Mouse (Mus musculus) myocyte (in vitro differentiated cells): ENCODE measurements around the gene Stam2.

ENCODE experiments used
- E2F4 ChIP-seq: IDR thresholded peaks from one replicate; pipeline ENCODE4 v1.6.1; 2011; ENCODE audit warnings: mild to moderate bottlenecking, control low read depth, moderate library complexity; ENCODE audit not compliant: insufficient read depth
- MAX ChIP-seq: IDR thresholded peaks from one replicate; pipeline ENCODE4 v1.6.1; 2011; ENCODE audit warnings: low read depth, mild to moderate bottlenecking, control low read depth
- MYOG ChIP-seq, 3 experiments: IDR thresholded peaks; one replicate each; pipeline ENCODE4 v1.6.1; 2011; ENCODE audit warnings: control low read depth in 2 of 3, low read depth in 2 of 3, mild to moderate bottlenecking in 2 of 3; ENCODE audit not compliant: insufficient read length in 2 of 3, control insufficient read depth in 1 of 3, insufficient read depth in 1 of 3
- POLR2A ChIP-seq: IDR thresholded peaks from one replicate; pipeline ENCODE4 v1.6.1; 2011; ENCODE audit warnings: low read depth, mild to moderate bottlenecking, control low read depth, moderate library complexity; ENCODE audit not compliant: insufficient read length
- POLR2AphosphoS2 ChIP-seq: IDR thresholded peaks from one replicate; pipeline ENCODE4 v1.6.1; 2011; ENCODE audit warnings: low read depth, control low read depth; ENCODE audit not compliant: insufficient read length
- REST ChIP-seq: IDR thresholded peaks from one replicate; pipeline ENCODE4 v1.6.1; 2011; ENCODE audit warnings: mild to moderate bottlenecking, control low read depth, moderate library complexity; ENCODE audit not compliant: insufficient read depth, insufficient read length
- SRF ChIP-seq: IDR thresholded peaks from one replicate; pipeline ENCODE4 v1.6.1; 2011; ENCODE audit warnings: low read depth; ENCODE audit not compliant: control insufficient read depth, insufficient read length
- TCF12 ChIP-seq: IDR thresholded peaks from one replicate; pipeline ENCODE4 v1.6.1; 2011; ENCODE audit warnings: mild to moderate bottlenecking, control low read depth; ENCODE audit not compliant: poor library complexity, insufficient read depth, severe bottlenecking
- USF1 ChIP-seq: IDR thresholded peaks from one replicate; pipeline ENCODE4 v1.6.1; 2011; ENCODE audit warnings: low read depth, mild to moderate bottlenecking, control low read depth, moderate library complexity

DNA sequence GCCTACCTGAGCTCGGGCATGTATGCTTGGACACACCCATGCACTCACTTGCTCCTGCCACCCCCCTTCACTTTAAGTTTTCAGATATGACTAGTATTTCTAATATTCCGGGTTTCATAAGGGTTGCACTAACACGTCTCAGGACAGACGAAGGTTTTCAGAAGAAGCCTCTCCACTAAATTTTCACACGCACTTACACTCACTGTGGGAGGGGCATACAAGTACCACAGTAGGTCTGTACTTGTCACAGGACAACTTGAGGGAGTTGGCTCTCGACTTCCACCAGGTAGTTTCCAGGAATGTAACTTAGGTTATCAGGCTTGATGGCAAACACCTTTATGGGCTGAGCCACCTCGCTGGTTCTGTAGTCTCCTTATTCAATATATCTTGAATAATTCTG, 8.4 kb downstream of the Stam2 start:
- TF ChIP-seq MYOG (IDR thresholded peaks at IDR 0.05; ENCODE audit: control insufficient read depth in 1 of 3, insufficient read depth in 1 of 3, insufficient read length in 2 of 3, low read depth in 2 of 3) (no peak), USF1 (no peak), POLR2A (no peak), E2F4 (no peak), SRF (no peak), MAX (no peak), POLR2AphosphoS2 (no peak), REST (no peak), TCF12 (no peak)
